Mouse (Mus musculus) testis, adult 2 months (tissue): Measurements from ENCODE around the gene Tanc1. TPM values are rescaled to one million over a fixed set of nuclear protein-coding genes. Genes with fewer than 3 reads are reported as not detected.

ENCODE experiments used
- H3K27ac ChIP-seq: fragments of 200-500 bp; 2 replicates; pipeline ENCODE4 v1.5.1; 2012; ENCODE audit warnings: low read depth, low read length; ENCODE audit not compliant: control insufficient read depth, insufficient read depth
- H3K27me3 ChIP-seq: fragments of 200-500 bp; 2 replicates; pipeline ENCODE4 v1.6.1; 2012; ENCODE audit warnings: mild to moderate bottlenecking, low read length, moderate library complexity; ENCODE audit not compliant: control insufficient read depth, insufficient read depth
- H3K36me3 ChIP-seq: fragments of 200-500 bp; 2 replicates; pipeline ENCODE4 v1.6.1; 2012; ENCODE audit warnings: mild to moderate bottlenecking, low read length; ENCODE audit not compliant: control insufficient read depth, insufficient read depth
- H3K4me1 ChIP-seq: fragments of 200-500 bp; 2 replicates; pipeline ENCODE4 v1.6.1; 2012; ENCODE audit warnings: low read length; ENCODE audit not compliant: control insufficient read depth, insufficient read depth
- H3K4me3 ChIP-seq: fragments of 200-500 bp; 2 replicates; pipeline ENCODE4 v1.5.1; 2012; ENCODE audit warnings: low read depth, mild to moderate bottlenecking, low read length, moderate library complexity, mixed read lengths; ENCODE audit not compliant: control insufficient read depth
- CTCF ChIP-seq: fragments of 200-500 bp; IDR thresholded peaks from 2 replicates; pipeline ENCODE4 v1.5.1; 2012; ENCODE audit warnings: low read depth, mild to moderate bottlenecking, inconsistent platforms, low read length, moderate library complexity; ENCODE audit not compliant: control insufficient read depth, insufficient read depth, insufficient replicate concordance
- POLR2A ChIP-seq: fragments of 200-500 bp; IDR thresholded peaks from 2 replicates; pipeline ENCODE4 v1.6.1; 2012; ENCODE audit warnings: low read depth, mild to moderate bottlenecking, inconsistent platforms, low read length, moderate library complexity; ENCODE audit not compliant: control insufficient read depth
- polyA plus RNA-seq: library from polyadenylated mRNA; depleted of rRNA; stranded (reverse); fragments of >200 nt; gene quantifications from 2 replicates; pipeline ENCODE4 v1.2.3, GENCODE M21; 2012

Tanc1 gene
- polyA plus RNA-seq, 1 experiment: 7.0 TPM

GRCm38 (mm10) chr2:59664803-59665567 lies 53.1 kb downstream of the Tanc1 start:
- H3K27me3 ChIP-seq: no peaks in the 10 kb centered on the region
- no peaks in the 10 kb centered on the region for H3K36me3 ChIP-seq
- H3K4me3 ChIP-seq: no peak overlapping the region
- no peak overlapping the region for H3K27ac ChIP-seq
- no peak for TF ChIP-seq POLR2A
- TF ChIP-seq CTCF: no peak
- H3K4me1 ChIP-seq: no peaks in the 10 kb centered on the region

GRCm38 (mm10) chr2:59666533-59666932 lies 54.7 kb downstream of the Tanc1 start:
- no peak overlapping the region for H3K27ac ChIP-seq
- no peaks in the 10 kb centered on the region for H3K27me3 ChIP-seq
- no peaks in the 10 kb centered on the region for H3K36me3 ChIP-seq
- H3K4me3 ChIP-seq: no peak overlapping the region
- no peaks in the 10 kb centered on the region for H3K4me1 ChIP-seq
- TF ChIP-seq POLR2A: no peak
- no peak for TF ChIP-seq CTCF

- no peaks in the 10 kb centered on the region for H3K4me1 ChIP-seq
- no peaks in the 10 kb centered on the region for H3K27me3 ChIP-seq
- H3K36me3 ChIP-seq: no peaks in the 10 kb centered on the region
- H3K27ac ChIP-seq: no peak overlapping the region; the same call in 1 of the 2 replicates
- H3K4me3 ChIP-seq: no peak overlapping the region
- no peak for TF ChIP-seq POLR2A
- TF ChIP-seq CTCF: no peak
These were observed 58.5 kb downstream of the Tanc1 start for GRCm38 (mm10) chr2:59670087-59671060.

- H3K4me1 ChIP-seq: no peaks in the 10 kb centered on the region
- no peak overlapping the region for H3K27ac ChIP-seq
These were observed 59.8 kb downstream of the Tanc1 start for GRCm38 (mm10) chr2:59671671-59672070.

GRCm38 (mm10) chr2:59672086-59672485 lies 60.2 kb downstream of the Tanc1 start:
- no peak for TF ChIP-seq POLR2A
- no peak for TF ChIP-seq CTCF
- Histone ChIP-seq H3K36me3 (no peaks in the 10 kb centered on the region), H3K27ac (no peak overlapping the region), H3K27me3 (no peaks in the 10 kb centered on the region), H3K4me3 (no peak overlapping the region), H3K4me1 (no peaks in the 10 kb centered on the region)

More at GRCm38 (mm10) chr2:59671671-59672070, 59.8 kb downstream of the Tanc1 start:
- Histone ChIP-seq H3K36me3 (no peaks in the 10 kb centered on the region), H3K27me3 (no peaks in the 10 kb centered on the region), H3K4me3 (no peak overlapping the region)
- TF ChIP-seq POLR2A (no peak), CTCF (no peak)

- H3K36me3 ChIP-seq: no peaks in the 10 kb centered on the region
- H3K4me3 ChIP-seq: no peak overlapping the region
- H3K27ac ChIP-seq: no peak overlapping the region
- no peaks in the 10 kb centered on the region for H3K4me1 ChIP-seq
- TF ChIP-seq CTCF (no peak), POLR2A (no peak)
- no peaks in the 10 kb centered on the region for H3K27me3 ChIP-seq
These were observed 60.8 kb downstream of the Tanc1 start for GRCm38 (mm10) chr2:59672686-59673085.

- Histone ChIP-seq H3K4me3 (no peak overlapping the region), H3K4me1 (no peaks in the 10 kb centered on the region), H3K27ac (no peak overlapping the region), H3K27me3 (no peaks in the 10 kb centered on the region), H3K36me3 (no peaks in the 10 kb centered on the region)
- no peak for TF ChIP-seq POLR2A
- no peak for TF ChIP-seq CTCF
These were observed 61.5 kb downstream of the Tanc1 start for GRCm38 (mm10) chr2:59673351-59673750.
